Mouse (Mus musculus) kidney, adult 2 months (tissue): ENCODE data around the gene Eif2ak2. TPM values are rescaled to one million over a fixed set of nuclear protein-coding genes. Genes with fewer than 3 reads are reported as not detected.

Experiments
- DNase-seq: peaks from one replicate; pipeline ENCODE4 v3.0.0; 2021
- H3K27ac ChIP-seq: fragments of 200-500 bp; 2 replicates; pipeline ENCODE4 v1.5.1; 2012; ENCODE audit warnings: low read depth, low read length, control low read depth, inconsistent platforms; ENCODE audit not compliant: insufficient read depth
- H3K27me3 ChIP-seq: fragments of 200-500 bp; replicated peaks from 2 replicates; pipeline ENCODE4 v1.6.1; 2012; ENCODE audit warnings: mild to moderate bottlenecking, moderate library complexity, low read length, inconsistent platforms; ENCODE audit not compliant: control insufficient read depth, insufficient read depth
- H3K36me3 ChIP-seq: fragments of 200-500 bp; 2 replicates; pipeline ENCODE4 v1.6.1; 2012; ENCODE audit warnings: mild to moderate bottlenecking, moderate library complexity, low read length, inconsistent platforms; ENCODE audit not compliant: control insufficient read depth, insufficient read depth
- H3K4me1 ChIP-seq: fragments of 200-500 bp; 2 replicates; pipeline ENCODE4 v1.6.1; 2011; ENCODE audit warnings: low read length; ENCODE audit not compliant: control insufficient read depth, insufficient read depth
- H3K4me3 ChIP-seq: fragments of 200-500 bp; 2 replicates; pipeline ENCODE4 v1.5.1; 2011; ENCODE audit warnings: mild to moderate bottlenecking, low read depth, low read length, control low read depth; ENCODE audit not compliant: insufficient read depth
- CTCF ChIP-seq: fragments of 200-500 bp; conservative IDR thresholded peaks from 2 replicates; pipeline ENCODE4 v1.5.1; 2011; ENCODE audit warnings: low read depth, mild to moderate bottlenecking, control low read depth, low read length, moderate library complexity, mixed read lengths; ENCODE audit not compliant: insufficient read depth, insufficient read length
- POLR2A ChIP-seq: fragments of 200-500 bp; IDR thresholded peaks from one replicate; pipeline ENCODE4 v1.6.1; 2011; ENCODE audit warnings: low read depth, low read length, control low read depth
- WGBS: fragments of 180-500 bp; shearing (Covaris S2); methylation state at CpG from one replicate; pipeline ENCODE4 v1.1.7; 2018; 5-methylcytosine and 5-hydroxymethylcytosine counted together
- polyA plus RNA-seq: library from polyadenylated mRNA; depleted of rRNA; stranded (reverse); fragments of >200 nt; gene quantifications from 2 replicates; pipeline ENCODE4 v1.2.3, GENCODE M21; 2012; rRNA removed

Eif2ak2 gene
- polyA plus RNA-seq, 1 experiment, result 5.6 TPM

DNA sequence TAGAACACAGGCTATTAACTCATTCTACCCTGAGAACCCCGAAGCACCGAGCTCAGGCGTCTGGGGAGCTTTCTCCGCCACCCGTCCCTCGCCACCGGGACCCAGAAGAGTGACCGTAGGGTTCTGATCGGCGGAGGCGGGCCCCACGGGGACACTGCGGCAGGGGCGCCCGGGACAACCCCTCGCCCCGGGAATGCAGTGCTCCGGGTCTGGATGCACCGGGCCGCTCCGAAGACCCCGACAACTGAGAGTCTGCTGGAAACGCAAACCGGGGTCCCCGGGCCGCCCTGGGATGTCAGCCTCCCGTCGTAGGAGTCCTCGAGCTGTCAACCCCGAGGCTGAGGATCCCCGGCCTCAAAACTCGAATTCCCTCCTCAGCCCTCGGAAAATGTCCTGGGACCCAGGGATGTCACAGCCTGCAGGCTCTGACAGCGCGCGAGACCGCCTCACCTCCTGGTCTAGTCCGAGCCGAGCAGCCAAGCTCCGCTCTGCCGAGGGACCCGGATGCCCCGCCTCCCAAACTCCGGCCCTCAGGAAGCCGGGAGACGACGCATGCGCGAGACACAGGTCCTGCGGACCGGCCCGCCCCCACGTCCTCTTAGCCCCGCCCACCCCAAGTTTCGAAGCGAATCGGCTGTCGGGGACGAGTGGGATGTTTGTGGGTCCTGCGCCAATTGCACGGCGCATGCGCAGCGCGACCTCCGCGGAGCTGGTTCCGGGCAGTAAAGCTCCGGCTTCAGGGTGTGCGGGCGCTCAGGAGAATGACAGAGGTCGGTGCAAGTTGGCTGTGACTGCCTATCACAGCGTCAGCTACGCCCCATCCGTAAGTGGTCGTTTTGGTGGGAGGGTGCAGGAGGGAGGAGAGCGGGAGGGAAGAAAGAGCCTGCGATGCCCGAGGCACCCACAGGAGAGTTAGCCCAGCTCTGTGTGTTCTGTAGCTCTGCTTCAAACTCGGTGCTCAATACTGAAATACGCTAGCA is 47.2 kb downstream of the Eif2ak2 start, which contains the start of the genes Heatr5b and Gpatch11:
Gene Heatr5b (minus strand): TSS at position 509 of the 980 bp plus-strand sequence.
Gene Gpatch11 (plus strand): TSS at position 712 of the 980 bp plus-strand sequence.
- Histone ChIP-seq H3K27ac (peak within 1 kb of the TSS; percentile 57), H3K27me3 (no peaks in the 10 kb centered on the region), H3K4me1 (no peaks in the 10 kb centered on the region; the same call in 1 of the 2 replicates), H3K36me3 (no peaks in the 10 kb centered on the region; the same call in 1 of the 2 replicates), H3K4me3 (peak within 1 kb of the TSS; percentile 79)
- WGBS, result under 1% methylated on average over 81 of the region's 81 CpGs
- peak; percentile 99 for DNase-seq
- no peak for TF ChIP-seq CTCF
- peak; percentile 64 for TF ChIP-seq POLR2A

DNA sequence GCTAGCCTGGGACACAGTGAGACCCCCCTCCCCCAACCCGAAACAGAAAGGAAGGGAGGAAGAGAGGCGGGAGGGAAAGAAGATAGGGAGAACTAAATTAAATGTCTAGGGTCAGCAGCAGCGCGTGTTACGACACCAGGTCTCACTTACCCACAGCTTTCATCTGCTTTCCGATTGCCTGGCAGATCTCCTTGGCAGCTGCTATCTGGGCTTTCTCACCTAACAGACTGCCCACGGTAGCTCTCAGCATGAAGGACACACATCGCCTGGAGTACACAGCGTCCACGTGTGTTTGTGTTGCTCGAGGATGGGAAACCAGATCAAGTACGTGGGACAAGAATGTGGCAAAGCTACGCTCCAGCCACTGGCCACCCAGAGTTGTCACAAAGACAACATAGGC is 58.0 kb downstream of the Eif2ak2 start:
- TF ChIP-seq CTCF (no peak), POLR2A (no peak)
- H3K27me3 ChIP-seq, result no peaks in the 10 kb centered on the region
- DNase-seq, result no peak
- H3K27ac ChIP-seq, result no peak overlapping the region
- H3K36me3 ChIP-seq, result peaks cover 2% of the 10 kb centered on the region
- no peaks in the 10 kb centered on the region for H3K4me1 ChIP-seq
- no peak overlapping the region for H3K4me3 ChIP-seq
- 78% methylated on average over 13 of the region's 13 CpGs for WGBS

DNA sequence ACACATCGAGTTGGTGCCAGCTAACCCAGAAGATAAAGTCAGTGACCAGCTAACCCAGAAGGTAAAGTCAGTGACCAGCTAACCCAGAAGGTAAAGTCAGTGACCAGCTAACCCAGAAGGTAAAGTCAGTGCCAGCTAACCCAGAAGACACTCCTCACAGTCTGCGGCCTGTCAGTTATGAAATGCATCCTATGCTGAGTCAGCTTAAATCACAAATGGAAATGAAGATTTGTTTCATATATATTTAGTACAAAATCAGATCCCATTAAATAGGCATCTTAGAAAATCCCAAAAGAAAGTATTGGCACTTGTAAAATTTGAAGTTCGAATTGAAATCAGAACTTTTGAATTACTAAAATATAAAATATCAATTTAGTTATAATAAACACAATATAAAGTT is 72.8 kb downstream of the Eif2ak2 start:
- no peak for TF ChIP-seq POLR2A
- TF ChIP-seq CTCF, result no peak
- 94% methylated on average over 3 of the region's 3 CpGs for WGBS
- peaks cover 10% of the 10 kb centered on the region for H3K36me3 ChIP-seq
- no peaks in the 10 kb centered on the region for H3K27me3 ChIP-seq
- no peak for DNase-seq
- no peak overlapping the region for H3K27ac ChIP-seq
- H3K4me1 ChIP-seq, result no peaks in the 10 kb centered on the region
- no peak overlapping the region for H3K4me3 ChIP-seq

- Histone ChIP-seq H3K27ac (no peak overlapping the region), H3K4me3 (no peak overlapping the region), H3K27me3 (no peaks in the 10 kb centered on the region), H3K36me3 (peaks cover 10% of the 10 kb centered on the region), H3K4me1 (no peaks in the 10 kb centered on the region)
- no peak for DNase-seq
- TF ChIP-seq CTCF (no peak), POLR2A (no peak)
These were observed 73.4 kb downstream of the Eif2ak2 start for GRCm38 (mm10) chr17:78809019-78809418.

Other genes with a start within 250 kb of the Eif2ak2 start
- 6.4 and 6.5 TPM in 2 replicates for gene Strn, start 145.4 kb downstream of the Eif2ak2 start, polyA plus RNA-seq
- gene Heatr5b, start 47.2 kb downstream of the Eif2ak2 start, polyA plus RNA-seq, result 22.2 and 22.6 TPM in 2 replicates
- 8.5 TPM in 2 replicates for gene Gpatch11, start 47.0 kb downstream of the Eif2ak2 start, polyA plus RNA-seq
- gene Sult6b1, start 24.4 kb upstream of the Eif2ak2 start, polyA plus RNA-seq, result not detected in 2 replicates
- 17.9 and 26.7 TPM in 2 replicates for gene Cebpzos, start 33.9 kb upstream of the Eif2ak2 start, polyA plus RNA-seq
- 3.1 and 6.8 TPM in 2 replicates for gene Cebpz, start 54.5 kb upstream of the Eif2ak2 start, polyA plus RNA-seq
- 16.7 and 20.8 TPM in 2 replicates for gene Ndufaf7, start 54.6 kb upstream of the Eif2ak2 start, polyA plus RNA-seq
- 9.4 and 10.3 TPM in 2 replicates for gene Prkd3, start 138.2 kb upstream of the Eif2ak2 start, polyA plus RNA-seq
- gene Qpct, start 169.3 kb upstream of the Eif2ak2 start, polyA plus RNA-seq, result 2.3 and 2.7 TPM in 2 replicates